Mouse (Mus musculus): ENCODE data around the gene Mybpc2. TPM values are rescaled to one million over a fixed set of nuclear protein-coding genes. Genes with fewer than 3 reads are reported as not detected.

Gene Mybpc2
- total and polyA plus RNA-seq, 2 experiments from 2014 or later = 0.29 to 0.33 TPM

DNA sequence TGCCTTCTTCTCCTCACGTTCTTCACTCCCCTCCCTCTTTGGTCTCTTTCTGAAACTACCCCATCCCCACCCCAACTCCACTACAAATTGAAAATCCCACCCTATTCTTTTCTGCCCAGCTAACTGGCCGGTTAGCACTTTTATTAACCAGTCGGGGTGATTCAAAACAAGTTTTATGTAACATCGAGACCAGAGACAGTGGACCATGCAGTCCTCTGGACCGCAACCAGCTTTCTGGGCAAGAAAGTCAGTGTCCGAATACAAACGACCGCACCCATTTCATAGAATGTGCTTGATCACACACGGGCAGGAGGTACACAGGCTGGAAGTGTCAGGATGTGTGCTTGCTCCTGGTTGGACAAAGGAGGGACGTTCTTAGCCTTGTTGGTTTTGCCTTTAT lies 40.0 kb upstream of the Mybpc2 start:
- TF ChIP-seq CTCF (IDR thresholded peaks at IDR 0.05; ENCODE audit: low read depth) = no peak
- Histone ChIP-seq H3K9me3 (ENCODE audit: low read length) (no peaks in the 10 kb centered on the region), H3K36me3 (ENCODE audit: insufficient read depth) (no peaks in the 10 kb centered on the region), H3K27me3 (ENCODE audit: insufficient read depth, low read length) (no peaks in the 10 kb centered on the region), H3K4me1 (ENCODE audit: insufficient read depth) (no peaks in the 10 kb centered on the region), H3K4me3 (ENCODE audit: low read depth, low read length) (no peak overlapping the region), H3K4me2 (ENCODE audit: low read depth) (no peak overlapping the region), H3K9ac (no peak overlapping the region), H3K27ac (ENCODE audit: low read depth, low read length) (no peak overlapping the region)
- ATAC-seq = no peak
- whole genome bisulfite sequencing = 83% methylated on average over 10 of the region's 10 CpGs
- DNase-seq = no peak

DNA sequence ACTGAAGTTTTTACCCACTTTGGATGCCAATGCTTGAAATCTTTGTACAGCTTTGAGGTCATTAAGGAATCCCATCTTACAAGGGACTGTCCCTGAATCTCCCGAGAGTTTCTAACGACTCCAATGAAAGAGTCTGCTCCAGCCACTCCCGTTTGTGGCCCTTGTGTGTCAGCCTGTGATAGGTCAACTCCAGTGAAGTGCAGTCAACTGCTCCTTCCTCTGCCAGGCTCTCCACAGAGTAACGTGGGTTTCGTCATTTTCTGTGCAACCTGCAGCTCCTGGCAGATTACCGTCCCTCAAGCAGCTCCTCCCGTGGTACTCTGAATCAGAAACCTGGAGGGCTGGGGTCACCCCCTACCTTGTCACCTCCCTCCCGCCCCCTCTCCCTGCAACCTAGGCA lies 38.8 kb upstream of the Mybpc2 start:
- Histone ChIP-seq H3K27me3 (ENCODE audit: insufficient read depth, low read length) (no peaks in the 10 kb centered on the region), H3K4me3 (ENCODE audit: low read depth, low read length) (no peak overlapping the region), H3K4me1 (ENCODE audit: insufficient read depth) (no peaks in the 10 kb centered on the region), H3K9ac (no peak overlapping the region), H3K9me3 (ENCODE audit: low read length) (no peaks in the 10 kb centered on the region), H3K36me3 (ENCODE audit: insufficient read depth) (no peaks in the 10 kb centered on the region), H3K27ac (ENCODE audit: low read depth, low read length) (no peak overlapping the region), H3K4me2 (ENCODE audit: low read depth) (no peak overlapping the region)
- 50% methylated on average over 8 of the region's 8 CpGs for WGBS
- ATAC-seq (no peak), DNase-seq (no peak)
- no peak for TF ChIP-seq CTCF (IDR thresholded peaks at IDR 0.05; ENCODE audit: low read depth)

DNA sequence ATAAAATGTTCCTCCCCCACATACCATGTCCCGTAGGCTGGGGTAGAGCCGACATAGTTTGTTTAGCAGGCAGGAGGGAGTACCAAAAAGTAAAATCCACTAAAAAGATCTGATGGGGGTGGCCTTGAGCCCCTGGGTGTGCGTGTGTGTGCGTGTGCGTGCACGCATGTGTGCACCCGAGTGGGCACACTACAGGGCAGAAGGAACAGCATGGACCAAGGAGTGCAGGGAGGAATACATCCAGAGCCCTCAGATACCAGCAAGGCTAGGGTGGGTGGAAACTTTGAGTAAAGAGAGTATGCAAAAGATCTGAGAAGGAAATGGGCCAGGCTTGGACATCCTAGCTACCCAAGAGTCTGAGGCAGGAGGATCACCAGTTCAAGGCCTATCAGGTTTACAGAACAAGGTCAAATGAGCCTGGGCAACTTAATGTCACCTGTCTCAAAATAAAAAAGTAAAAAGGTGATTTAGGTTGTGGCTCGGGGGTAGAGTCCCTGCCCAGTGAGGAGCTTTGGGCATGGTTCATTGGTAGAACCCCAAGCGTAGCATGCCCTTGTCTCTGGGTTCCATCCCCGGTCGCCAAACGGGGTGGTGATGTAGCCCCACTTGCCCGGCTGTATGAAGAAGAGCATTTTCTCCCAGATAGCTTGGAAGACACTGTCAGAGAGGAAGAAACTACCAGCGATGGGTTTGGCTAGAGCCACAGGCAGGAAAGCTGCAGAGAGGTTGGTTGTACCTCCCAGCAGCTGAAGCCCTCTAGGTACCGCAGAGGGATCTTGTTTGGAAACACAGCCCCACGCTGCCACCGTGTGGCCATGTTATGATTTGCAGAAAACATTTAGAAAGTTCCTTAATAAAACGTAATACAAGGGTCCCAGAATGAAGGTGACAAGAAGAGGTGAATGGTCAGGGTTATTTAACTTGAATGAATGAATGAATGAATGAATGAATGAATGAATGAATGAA lies 36.3 kb upstream of the Mybpc2 start:
- peak; percentile 88 for DNase-seq
- peak; percentile 81 for ATAC-seq
- Histone ChIP-seq H3K36me3 (ENCODE audit: insufficient read depth) (no peaks in the 10 kb centered on the region), H3K27ac (ENCODE audit: low read depth, low read length) (no peak overlapping the region), H3K4me3 (ENCODE audit: low read depth, low read length) (no peak overlapping the region), H3K27me3 (ENCODE audit: insufficient read depth, low read length) (no peaks in the 10 kb centered on the region; the same call in 1 of the 2 replicates), H3K9me3 (ENCODE audit: low read length) (no peaks in the 10 kb centered on the region), H3K4me1 (ENCODE audit: insufficient read depth) (no peaks in the 10 kb centered on the region), H3K9ac (no peak overlapping the region), H3K4me2 (ENCODE audit: low read depth) (no peak overlapping the region)
- TF ChIP-seq CTCF (IDR thresholded peaks at IDR 0.05; ENCODE audit: low read depth) = peak; percentile 83
- 57% methylated on average over 18 of the region's 18 CpGs for WGBS

DNA sequence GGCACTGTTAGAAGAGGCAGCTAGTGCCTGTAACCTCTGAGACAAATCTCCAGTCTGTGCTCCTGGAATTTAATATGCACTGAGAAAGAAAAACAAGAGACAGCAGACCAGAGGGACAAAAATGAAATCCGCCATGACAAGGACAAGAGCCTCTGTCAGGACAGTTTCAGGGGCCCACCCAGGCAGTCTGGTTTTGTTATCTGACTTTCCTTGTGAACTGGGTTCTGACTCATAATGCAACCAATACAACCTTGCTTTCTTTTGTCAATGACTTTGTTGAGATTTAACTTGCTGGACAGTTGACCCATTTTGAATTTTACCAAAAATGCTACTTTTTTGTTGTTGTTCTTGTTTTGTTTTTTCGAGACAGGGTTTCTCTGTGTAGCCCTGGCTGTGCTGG lies 33.2 kb upstream of the Mybpc2 start:
- no peak for TF ChIP-seq CTCF (IDR thresholded peaks at IDR 0.05; ENCODE audit: low read depth)
- Histone ChIP-seq H3K27ac (ENCODE audit: low read depth, low read length) (no peak overlapping the region), H3K4me1 (ENCODE audit: insufficient read depth) (no peaks in the 10 kb centered on the region), H3K4me2 (ENCODE audit: low read depth) (no peak overlapping the region), H3K4me3 (ENCODE audit: low read depth, low read length) (no peak overlapping the region), H3K27me3 (ENCODE audit: insufficient read depth, low read length) (no peaks in the 10 kb centered on the region; the same call in 1 of the 2 replicates), H3K9me3 (ENCODE audit: low read length) (no peaks in the 10 kb centered on the region), H3K9ac (no peak overlapping the region), H3K36me3 (ENCODE audit: insufficient read depth) (no peaks in the 10 kb centered on the region)
- DNase-seq (no peak), ATAC-seq (no peak)
- 67% methylated on average over 2 of the region's 2 CpGs for WGBS

DNA sequence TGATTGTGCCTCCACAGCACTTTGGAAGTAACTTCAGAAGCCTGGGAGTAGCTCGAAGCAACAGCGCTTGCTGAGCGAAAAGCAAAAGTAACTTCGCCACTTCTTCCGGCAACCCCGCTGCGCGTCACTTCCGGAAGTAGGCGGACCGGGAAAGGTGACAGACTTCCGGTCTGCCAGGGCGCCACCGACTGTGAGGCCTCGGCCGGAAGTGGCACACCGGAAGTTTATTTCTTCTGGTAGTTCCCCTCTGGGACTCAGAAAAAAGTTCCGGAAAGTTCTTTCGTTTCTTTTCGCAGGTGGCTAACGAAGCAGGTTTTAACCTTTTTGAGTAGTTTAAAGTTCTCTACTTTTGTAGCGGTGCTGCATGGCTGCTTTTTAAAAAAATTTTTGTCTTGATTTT lies 29.4 kb upstream of the Mybpc2 start, which contains the start of gene Nr1h2:
Nr1h2 (minus strand) TSS at position 126 of the 400 bp plus-strand sequence.
- ATAC-seq (peak; percentile 87), DNase-seq (peak; percentile 96)
- Histone ChIP-seq H3K27me3 (ENCODE audit: insufficient read depth, low read length) (no peaks in the 10 kb centered on the region; the same call in 1 of the 2 replicates), H3K27ac (ENCODE audit: low read depth, low read length) (peak within 1 kb of the TSS; percentile 80), H3K9ac (peak within 1 kb of the TSS; percentile 18; the same call in 1 of the 2 replicates), H3K36me3 (ENCODE audit: insufficient read depth) (peaks cover 26% of the 10 kb centered on the region), H3K9me3 (ENCODE audit: low read length) (no peaks in the 10 kb centered on the region), H3K4me3 (ENCODE audit: low read depth, low read length) (peak within 1 kb of the TSS; percentile 64), H3K4me1 (ENCODE audit: insufficient read depth) (no peaks in the 10 kb centered on the region), H3K4me2 (ENCODE audit: low read depth) (peak within 1 kb of the TSS; percentile 78)
- no peak for TF ChIP-seq CTCF (IDR thresholded peaks at IDR 0.05; ENCODE audit: low read depth)
- under 1% methylated on average over 22 of the region's 22 CpGs for WGBS

DNA sequence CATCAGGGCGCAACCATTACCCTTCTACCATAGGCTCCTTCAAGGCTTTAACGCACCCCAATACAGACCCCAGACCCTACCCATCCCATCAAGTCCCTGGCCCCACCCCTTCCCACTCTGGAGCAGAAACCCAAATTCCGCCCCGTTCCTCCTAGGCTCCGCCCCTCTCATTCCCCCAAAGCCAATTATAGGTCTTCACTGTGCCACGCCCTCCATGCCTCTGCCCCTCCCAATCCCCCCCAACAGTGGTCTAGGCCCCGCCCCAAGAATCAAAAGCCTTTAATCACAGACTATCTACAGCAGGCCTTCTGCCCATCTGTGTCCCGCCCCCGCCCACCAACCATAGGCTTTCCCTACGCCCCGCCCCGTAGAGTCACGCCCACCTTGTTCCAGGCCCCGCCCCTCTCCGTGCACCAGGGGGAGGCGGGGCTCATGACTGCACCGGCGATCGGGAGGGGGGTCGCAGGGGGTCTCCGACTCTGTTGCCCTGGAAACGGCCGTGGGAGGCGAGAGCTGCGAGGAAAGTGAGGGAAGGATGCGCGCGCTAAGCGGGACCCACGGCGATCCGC lies 28.8 kb upstream of the Mybpc2 start:
- H3K36me3 ChIP-seq (ENCODE audit: insufficient read depth) = peaks cover 26% of the 10 kb centered on the region
- no peak for TF ChIP-seq CTCF (IDR thresholded peaks at IDR 0.05; ENCODE audit: low read depth)
- 2% methylated on average over 32 of the region's 32 CpGs for WGBS
- no peaks in the 10 kb centered on the region; the same call in 1 of the 2 replicates for H3K27me3 ChIP-seq (ENCODE audit: insufficient read depth, low read length)
- H3K9me3 ChIP-seq (ENCODE audit: low read length) = no peaks in the 10 kb centered on the region
- H3K27ac ChIP-seq (ENCODE audit: low read depth, low read length) = peak overlapping the region; percentile 80
- H3K4me3 ChIP-seq (ENCODE audit: low read depth, low read length) = peak overlapping the region; percentile 64
- peak; percentile 65 for ATAC-seq
- H3K4me2 ChIP-seq (ENCODE audit: low read depth) = peak overlapping the region; percentile 78
- peak overlapping the region; percentile 18; the same call in 1 of the 2 replicates for H3K9ac ChIP-seq
- H3K4me1 ChIP-seq (ENCODE audit: insufficient read depth) = peaks cover 2% of the 10 kb centered on the region; the same call in 1 of the 2 replicates
- DNase-seq = peak; percentile 83

All from forebrain, postnatal 0 days (tissue).